ENCODE assay signal across 9 mouse cellular contexts in genomic region chr8:73342761-73343395, GRCm38 (mm10). TPM values are rescaled to one million over a fixed set of nuclear protein-coding genes. Genes with fewer than 3 reads are reported as not detected.
DNase-seq lines count a peak whose midpoint lies in the region; ATAC-seq and TF ChIP-seq lines count a peak whose summit lies in the region.
"Had no signal": no experiment of that assay in that cellular context is flagged by ENCODE, and none has a peak within 500 bp of the region (broad histone marks: within the 10 kb centered on the region; RNA-seq: fewer than 3 reads in every experiment).

No protein-coding gene starts in this region.

- H3K9me3 ChIP-seq in heart, embryonic 14.5 days (ENCODE audit: control insufficient read depth, low read length), result no peaks in the 10 kb centered on the region
- H3K9me3 ChIP-seq in lung, embryonic 14.5 days (ENCODE audit: low read depth, low read length), result no peaks in the 10 kb centered on the region
- no peaks in the 10 kb centered on the region for H3K9me3 ChIP-seq in hindbrain, embryonic 12.5 days (replicated peaks)
- H3K9me3 ChIP-seq: neural tube, embryonic 13.5 days had no signal

- peak overlapping the region; percentile 84 to 85 for H3K27ac ChIP-seq in heart, embryonic 14.5 days (replicated peaks in 1 of 2; ENCODE audit: control insufficient read depth in 1 of 2, insufficient read depth in 1 of 2, low read depth in 2 of 2, low read length in 2 of 2)
- no peak overlapping the region for H3K27ac ChIP-seq in lung, embryonic 14.5 days (ENCODE audit: low read depth)
- no peak overlapping the region for H3K27ac ChIP-seq in hindbrain, embryonic 12.5 days
- H3K27ac ChIP-seq: neural tube, embryonic 13.5 days had no signal

- DNase-seq in cerebellum, postnatal 10 days, result peak; percentile 34 to 57
- DNase-seq in cerebellum, postnatal 36 days, result no peak
- peak; percentile 78 for DNase-seq in Muller cell, postnatal 12 days (ENCODE audit: inconsistent ontology term)
- DNase-seq in lung, embryonic 14.5 days, result peak; percentile 52
- no peak for DNase-seq in right cerebral cortex, adult 18-20 months
- no peak for DNase-seq in thymus, postnatal 0 days (ENCODE audit: low spot score)

- H3K4me1 ChIP-seq in heart, embryonic 14.5 days (ENCODE audit: control insufficient read depth in 2 of 2, insufficient read depth in 2 of 2, low read length in 2 of 2), result peaks cover 4 to 27% of the 10 kb centered on the region in 2 experiments; a peak in 3 of 4 replicates
- H3K4me1 ChIP-seq in lung, embryonic 14.5 days (ENCODE audit: insufficient read depth), result 0 out of 2 replicates have a peak, but pooled peaks cover 4% of the 10 kb centered on the region
- H3K4me1 ChIP-seq in hindbrain, embryonic 12.5 days, result no peaks in the 10 kb centered on the region

- 0 out of 2 replicates have a peak, but pooled peaks have one; percentile 61 for ATAC-seq in heart, embryonic 14.5 days (ENCODE audit: insufficient number of reproducible peaks, insufficient read depth, low FRiP score, low read depth)
- ATAC-seq in lung, embryonic 14.5 days (ENCODE audit: insufficient read depth), result peak; percentile 77
- no peak for ATAC-seq in hindbrain, embryonic 12.5 days (ENCODE audit: low FRiP score)

- TF ChIP-seq CTCF in lung, embryonic 14.5 days (IDR thresholded peaks at IDR 0.05; ENCODE audit: low read depth), result no peak

- H3K36me3 ChIP-seq in heart, embryonic 14.5 days (ENCODE audit: control insufficient read depth, insufficient read depth, low read length), result no peaks in the 10 kb centered on the region
- H3K36me3 ChIP-seq in lung, embryonic 14.5 days (ENCODE audit: insufficient read depth), result no peaks in the 10 kb centered on the region
- no peaks in the 10 kb centered on the region for H3K36me3 ChIP-seq in hindbrain, embryonic 12.5 days
- H3K36me3 ChIP-seq: neural tube, embryonic 13.5 days had no signal

- H3K9ac ChIP-seq in heart, embryonic 14.5 days (ENCODE audit: low read length), result no peak overlapping the region
- H3K9ac ChIP-seq in lung, embryonic 14.5 days, result no peak overlapping the region
- H3K9ac ChIP-seq in hindbrain, embryonic 12.5 days, result no peak overlapping the region
- H3K9ac ChIP-seq: neural tube, embryonic 13.5 days had no signal

- WGBS in heart, embryonic 14.5 days, result 39% methylated on average over 3 of the region's 3 CpGs
- 51% methylated on average over 3 of the region's 3 CpGs for WGBS in lung, embryonic 14.5 days
- WGBS in hindbrain, embryonic 12.5 days, result 93% methylated on average over 3 of the region's 3 CpGs

- peak overlapping the region; percentile 44 for H3K4me2 ChIP-seq in heart, embryonic 14.5 days (ENCODE audit: low read length)
- no peak overlapping the region for H3K4me2 ChIP-seq in lung, embryonic 14.5 days
- no peak overlapping the region for H3K4me2 ChIP-seq in hindbrain, embryonic 12.5 days (replicated peaks)
- H3K4me2 ChIP-seq: neural tube, embryonic 13.5 days had no signal

- no peaks in the 10 kb centered on the region for H3K27me3 ChIP-seq in heart, embryonic 14.5 days (ENCODE audit: control insufficient read depth, insufficient read depth, low read length)
- H3K27me3 ChIP-seq in lung, embryonic 14.5 days (ENCODE audit: insufficient read depth, low read length), result no peaks in the 10 kb centered on the region
- no peaks in the 10 kb centered on the region for H3K27me3 ChIP-seq in hindbrain, embryonic 12.5 days
- H3K27me3 ChIP-seq: neural tube, embryonic 13.5 days had no signal

- H3K4me3 ChIP-seq in heart, embryonic 14.5 days (ENCODE audit: control insufficient read depth in 1 of 2, insufficient read depth in 1 of 2, low read depth in 1 of 2, low read length in 2 of 2), result no peak overlapping the region
- no peak overlapping the region for H3K4me3 ChIP-seq in lung, embryonic 14.5 days (ENCODE audit: low read depth, low read length)
- no peak overlapping the region for H3K4me3 ChIP-seq in hindbrain, embryonic 12.5 days
- H3K4me3 ChIP-seq: neural tube, embryonic 13.5 days had no signal

RNA-seq across cellular contexts. Expression of gene Large1, which starts 10.5 kb away (rescaled TPM):
- 10.0 and 10.9 TPM in 2 replicates for polyA plus RNA-seq in heart, embryonic 14.5 days (2014; fragmentation: Nextera tagmentation; extraction: Ambion mirVana)
- 8.7 and 9.9 TPM in 2 replicates for polyA plus RNA-seq in lung, embryonic 14.5 days (2014; fragmentation: Nextera tagmentation; extraction: Ambion mirVana)
- polyA plus RNA-seq in hindbrain, embryonic 12.5 days (2016; fragmentation: Nextera tagmentation; extraction: Ambion mirVana), result 12.4 and 13.8 TPM in 2 replicates
- 1.6 and 1.7 TPM in 2 replicates for polyA plus RNA-seq in thymus, postnatal 0 days (2015; fragmentation: Nextera tagmentation; extraction: Ambion mirVana)

Comparison
In these comparisons a context has a peak if more than half of its experiments do, and no peak if none do; other contexts are left out.
1. DNase-seq: peak in cerebellum, postnatal 10 days (2 of 2), Muller cell, postnatal 12 days (single experiment) and lung, embryonic 14.5 days (single experiment); none in cerebellum, postnatal 36 days (0 of 2), right cerebral cortex, adult 18-20 months (single experiment) and thymus, postnatal 0 days (single experiment).
2. H3K27ac ChIP-seq: peak in heart, embryonic 14.5 days (2 of 2); none in lung, embryonic 14.5 days (single experiment) and hindbrain, embryonic 12.5 days (single experiment).